Mouse (Mus musculus) lung, postnatal 0 days (tissue): ENCODE results near the gene Sparcl1. TPM values are rescaled to one million over a fixed set of nuclear protein-coding genes. Genes with fewer than 3 reads are reported as not detected.

Experiments used
- ATAC-seq: fragments of 200-750 bp; cut with Nextera tagmentation; 2 replicates; pipeline ENCODE4 v1.8.0; 2017; ENCODE audit warnings: moderate library complexity
- DNase-seq: peaks from one replicate; pipeline ENCODE4 v3.0.0-alpha.2; 2016; ENCODE audit warnings: low spot score
- H3K27ac ChIP-seq: fragments of 300-500 bp; sonication (generic); 2 replicates; pipeline ENCODE4 v1.5.1; 2014; ENCODE audit warnings: antibody characterized with exemption, mild to moderate bottlenecking, low read length, mixed read lengths
- H3K27me3 ChIP-seq: fragments of 300-500 bp; sonication (generic); replicated peaks from 2 replicates; pipeline ENCODE4 v1.6.1; 2014; ENCODE audit warnings: low read length, mixed read lengths; ENCODE audit not compliant: insufficient read depth
- H3K36me3 ChIP-seq: fragments of 300-500 bp; sonication (generic); 2 replicates; pipeline ENCODE4 v1.6.1; 2014; ENCODE audit warnings: low read length, mixed read lengths; ENCODE audit not compliant: insufficient read depth
- H3K4me1 ChIP-seq: fragments of 300-500 bp; sonication (generic); 2 replicates; pipeline ENCODE4 v1.6.1; 2014; ENCODE audit warnings: antibody characterized with exemption, low read depth, low read length, mixed read lengths; ENCODE audit not compliant: insufficient read depth
- H3K4me2 ChIP-seq: fragments of 300-500 bp; sonication (generic); replicated peaks from 2 replicates; pipeline ENCODE4 v1.6.1; 2014; ENCODE audit warnings: low read depth, mild to moderate bottlenecking, low read length, moderate library complexity, mixed read lengths
- H3K4me3 ChIP-seq: fragments of 300-500 bp; sonication (generic); 2 replicates; pipeline ENCODE4 v1.5.1; 2014; ENCODE audit warnings: low read depth, low read length
- H3K9ac ChIP-seq: fragments of 300-500 bp; sonication (generic); replicated peaks from 2 replicates; pipeline ENCODE4 v1.6.1; 2014; ENCODE audit warnings: low read depth, mild to moderate bottlenecking
- H3K9me3 ChIP-seq: fragments of 300-500 bp; sonication (generic); 2 replicates; pipeline ENCODE4 v1.6.1; 2016; ENCODE audit warnings: low read length, mixed read lengths
- CTCF ChIP-seq: IDR thresholded peaks from 2 replicates; pipeline ENCODE4 v1.5.1; 2016; ENCODE audit warnings: antibody characterized with exemption, mild to moderate bottlenecking
- EP300 ChIP-seq: IDR thresholded peaks from 2 replicates; pipeline ENCODE4 v1.6.1; 2016; ENCODE audit warnings: antibody characterized with exemption, mild to moderate bottlenecking, control low read depth
- WGBS: fragments of 180-500 bp; shearing (Covaris S2); extraction: QIAGEN DNeasy Blood & Tissue Kit; methylation state at CpG from one replicate; pipeline ENCODE4 v1.1.7; 2014; 5-methylcytosine and 5-hydroxymethylcytosine counted together
- polyA plus RNA-seq: library from polyadenylated mRNA; unstranded; fragments of >200 nt; fragmentation: Nextera tagmentation; extraction: Ambion mirVana; gene quantifications from 2 replicates; pipeline ENCODE4 v1.2.1, GENCODE M21; 2015

The Sparcl1 gene
- polyA plus RNA-seq, 1 experiment from 2014 or later = 285 TPM

DNA sequence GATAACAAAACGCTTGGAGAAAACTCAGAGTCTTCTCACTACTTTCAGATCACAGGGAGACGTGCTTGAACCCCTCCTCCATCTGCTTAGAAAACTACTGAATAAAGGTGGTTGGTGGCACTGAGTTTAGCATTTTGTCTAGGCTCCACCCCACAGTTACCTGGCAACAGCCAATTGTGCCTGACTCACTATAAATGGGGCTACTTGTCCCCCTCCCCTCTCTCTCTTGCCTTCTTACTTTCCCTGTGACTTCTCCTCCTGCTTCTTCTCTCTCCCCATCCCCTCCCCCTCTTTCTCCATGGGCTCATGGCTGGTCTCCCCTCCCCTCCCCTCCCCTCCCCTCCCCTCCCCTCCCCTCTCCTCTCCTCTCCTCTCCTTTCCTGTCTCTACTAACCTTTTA is 9.4 kb downstream of the Sparcl1 start:
- DNase-seq = no peak
- 74% methylated on average over 2 of the region's 2 CpGs for WGBS
- H3K27me3 ChIP-seq = no peaks in the 10 kb centered on the region
- H3K9me3 ChIP-seq = no peaks in the 10 kb centered on the region
- ATAC-seq = no peak
- no peaks in the 10 kb centered on the region for H3K36me3 ChIP-seq
- TF ChIP-seq CTCF (no peak), EP300 (no peak)
- H3K27ac ChIP-seq = no peak overlapping the region
- H3K4me1 ChIP-seq = peaks cover 14% of the 10 kb centered on the region; the same call in 1 of the 2 replicates
- H3K4me3 ChIP-seq = no peak overlapping the region
- H3K4me2 ChIP-seq = no peak overlapping the region
- no peak overlapping the region for H3K9ac ChIP-seq

DNA sequence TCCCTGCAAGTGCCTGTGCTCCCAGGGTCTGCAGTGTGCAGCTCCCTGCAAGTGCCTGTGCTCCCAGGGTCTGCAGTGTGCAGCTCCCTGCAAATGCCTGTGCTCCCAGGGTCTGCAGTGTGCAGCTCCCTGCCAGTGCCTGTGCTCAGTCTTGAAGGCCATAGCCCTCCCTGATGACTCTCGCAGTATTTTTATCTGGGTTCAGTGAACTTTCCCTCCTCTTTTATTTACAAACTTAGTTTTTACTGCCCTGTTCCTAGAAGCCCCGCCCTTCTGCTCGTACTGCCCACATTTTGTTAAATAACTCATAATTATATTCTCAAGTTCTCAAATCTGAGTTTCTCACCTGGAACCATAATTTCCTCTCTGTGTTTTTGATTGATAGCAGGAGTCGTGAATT is 10.4 kb downstream of the Sparcl1 start:
- TF ChIP-seq EP300 = no peak
- TF ChIP-seq CTCF = no peak
- WGBS = 47% methylated on average over 4 of the region's 4 CpGs

DNA sequence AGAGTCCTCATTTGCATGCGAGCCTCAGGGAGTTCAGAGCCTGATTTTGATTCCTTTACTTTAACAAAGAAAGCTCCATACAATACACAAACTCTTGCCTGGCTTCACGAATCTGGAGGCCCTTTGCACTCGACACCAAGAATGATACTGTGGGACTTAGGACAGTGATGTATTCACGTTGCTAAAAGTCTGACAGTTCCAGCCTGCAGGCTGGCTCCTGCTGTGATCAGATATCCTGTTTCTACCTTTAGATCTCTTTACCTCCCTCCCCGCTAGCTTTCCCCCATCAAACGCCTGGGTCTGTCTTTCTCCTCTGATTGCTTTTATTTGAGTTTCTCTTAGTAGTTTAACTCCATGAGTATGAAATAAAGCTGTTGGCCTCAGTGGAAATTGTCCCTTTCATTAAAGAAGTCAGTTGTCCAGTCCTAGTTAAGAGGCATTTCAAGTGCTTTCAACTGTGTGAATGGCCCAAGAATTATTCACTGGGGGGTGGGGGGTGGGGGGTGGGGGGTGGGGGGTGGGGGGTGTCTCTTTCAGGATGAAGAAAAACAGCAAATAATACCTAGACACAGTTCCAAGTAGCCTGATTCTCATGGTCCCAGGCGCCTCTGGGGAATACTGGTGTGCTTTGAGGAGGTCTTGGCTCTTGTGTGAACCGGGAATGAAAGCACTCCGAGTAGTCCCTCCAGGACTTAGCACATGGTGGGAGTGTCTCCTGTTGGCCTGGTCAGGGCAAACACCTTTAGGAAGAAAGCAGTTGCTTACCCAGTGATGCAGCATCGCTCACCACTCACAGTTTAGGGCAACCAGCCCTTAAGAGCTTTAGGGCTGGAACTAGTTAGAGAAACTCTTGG is 11.6 kb downstream of the Sparcl1 start:
- no peak overlapping the region for H3K27ac ChIP-seq
- H3K4me2 ChIP-seq = no peak overlapping the region
- TF ChIP-seq EP300 (no peak), CTCF (no peak)
- H3K4me1 ChIP-seq = peaks cover 4% of the 10 kb centered on the region; the same call in 1 of the 2 replicates
- 45% methylated on average over 10 of the region's 10 CpGs for WGBS
- H3K36me3 ChIP-seq = no peaks in the 10 kb centered on the region
- no peaks in the 10 kb centered on the region for H3K9me3 ChIP-seq
- no peak for DNase-seq
- H3K4me3 ChIP-seq = no peak overlapping the region
- H3K9ac ChIP-seq = no peak overlapping the region
- no peaks in the 10 kb centered on the region for H3K27me3 ChIP-seq
- ATAC-seq = no peak

More for the DNA sequence above, 10.4 kb downstream of the Sparcl1 start:
- Histone ChIP-seq H3K4me3 (no peak overlapping the region), H3K4me2 (no peak overlapping the region), H3K27ac (no peak overlapping the region), H3K9ac (no peak overlapping the region), H3K4me1 (peaks cover 6% of the 10 kb centered on the region; the same call in 1 of the 2 replicates), H3K36me3 (no peaks in the 10 kb centered on the region), H3K9me3 (no peaks in the 10 kb centered on the region), H3K27me3 (no peaks in the 10 kb centered on the region)
- no peak for ATAC-seq
- DNase-seq = no peak

DNA sequence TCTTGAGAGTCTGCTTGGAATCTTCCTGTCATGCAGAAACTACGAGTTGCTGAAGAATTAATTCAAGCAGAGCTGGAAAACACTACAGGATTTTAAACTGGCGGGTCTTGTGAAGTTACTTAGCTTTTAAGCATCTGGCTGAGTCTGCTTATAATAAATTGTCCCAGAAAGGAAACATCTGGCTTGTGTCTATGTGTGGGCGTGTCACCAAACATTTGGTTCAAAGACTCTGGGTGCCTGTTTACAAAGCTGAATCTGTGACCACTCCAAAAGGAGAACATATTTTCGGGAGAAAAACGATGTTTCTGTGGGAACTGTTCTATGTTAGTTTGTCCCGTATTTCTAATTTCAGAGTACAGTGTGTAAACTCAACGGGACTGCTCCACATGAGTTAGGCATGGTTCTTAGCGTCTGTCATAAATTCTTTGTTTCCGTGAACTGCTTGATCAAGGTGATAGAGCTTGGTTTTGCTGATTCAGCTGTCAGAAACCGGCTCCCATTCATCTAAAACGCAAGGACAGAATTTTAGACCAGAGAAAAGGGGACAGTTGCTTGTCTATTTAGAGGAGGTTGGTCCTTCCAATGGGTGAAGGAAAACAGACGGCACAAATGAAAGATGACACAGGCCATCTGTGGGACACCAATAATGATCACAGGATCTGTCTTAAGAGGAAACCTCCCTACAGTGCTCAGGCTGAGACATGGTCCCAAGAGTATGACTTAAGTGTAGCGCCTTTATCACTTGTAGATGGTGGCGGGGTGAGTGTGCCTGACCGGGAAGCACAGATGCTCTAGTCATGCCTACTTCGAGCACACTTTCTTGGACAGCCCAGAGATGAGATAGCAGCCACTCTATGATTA is 17.2 kb downstream of the Sparcl1 start:
- 37% methylated on average over 16 of the region's 16 CpGs for WGBS
- ATAC-seq = peak; percentile 90

DNA sequence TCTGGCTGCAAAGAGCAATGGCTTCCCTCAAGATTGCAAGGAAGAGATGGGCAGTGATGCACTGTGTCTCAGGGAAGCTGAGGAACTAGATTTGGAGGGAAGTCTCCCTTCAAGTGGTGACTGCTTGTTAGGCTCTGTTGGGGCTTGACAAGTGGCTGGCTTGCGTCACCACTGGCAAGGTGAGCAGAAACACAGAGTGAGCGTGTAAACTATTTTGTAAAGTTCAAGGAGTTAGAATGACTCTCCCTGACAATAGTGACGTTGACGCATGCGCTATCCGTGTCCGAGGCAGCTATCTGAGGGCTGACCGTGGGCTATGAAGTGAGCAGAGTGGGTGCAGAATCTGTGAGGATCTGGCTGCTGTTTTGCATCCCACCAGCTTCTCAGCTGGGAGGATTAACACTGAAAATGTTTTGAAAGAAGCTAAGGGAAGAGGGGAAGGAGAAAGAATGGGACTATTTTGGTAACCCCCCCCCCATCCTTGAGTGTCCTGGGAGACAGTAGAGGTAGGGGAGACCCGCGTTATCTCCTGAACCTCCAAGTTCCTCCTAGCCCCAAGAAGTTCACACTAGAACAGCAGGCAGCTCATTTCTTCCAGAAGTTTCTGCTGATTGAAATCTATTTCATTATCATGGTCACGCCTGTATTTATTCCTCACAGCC is 18.0 kb downstream of the Sparcl1 start:
- DNase-seq (peak; percentile 47), ATAC-seq (peak; percentile 18; the same call in 1 of the 2 replicates)
- peak overlapping the region; percentile 77 for H3K27ac ChIP-seq
- TF ChIP-seq CTCF = no peak
- no peak for TF ChIP-seq EP300
- H3K27me3 ChIP-seq = no peaks in the 10 kb centered on the region
- H3K36me3 ChIP-seq = 0 out of 2 replicates have a peak, but pooled peaks cover 5% of the 10 kb centered on the region
- H3K9ac ChIP-seq = no peak overlapping the region
- no peak overlapping the region for H3K4me3 ChIP-seq
- H3K4me2 ChIP-seq = peak overlapping the region; percentile 22; the same call in 1 of the 2 replicates
- H3K9me3 ChIP-seq = no peaks in the 10 kb centered on the region
- H3K4me1 ChIP-seq = peaks cover 7% of the 10 kb centered on the region; the same call in 1 of the 2 replicates
- 30% methylated on average over 11 of the region's 11 CpGs for WGBS

More for the DNA sequence above, 17.2 kb downstream of the Sparcl1 start:
- DNase-seq = peak; percentile 91
- H3K27ac ChIP-seq = peak overlapping the region; percentile 77
- H3K36me3 ChIP-seq = no peaks in the 10 kb centered on the region
- no peaks in the 10 kb centered on the region for H3K27me3 ChIP-seq
- TF ChIP-seq EP300 = peak; percentile 85
- no peak for TF ChIP-seq CTCF
- H3K9me3 ChIP-seq = no peaks in the 10 kb centered on the region
- H3K4me3 ChIP-seq = no peak overlapping the region
- peaks cover 7% of the 10 kb centered on the region; the same call in 1 of the 2 replicates for H3K4me1 ChIP-seq
- H3K9ac ChIP-seq = no peak overlapping the region
- H3K4me2 ChIP-seq = no peak overlapping the region
